Mouse (Mus musculus) erythroid progenitor cell, adult 5-6 weeks (primary cell): ENCODE measurements at regions not wholly inside any gene's neighbourhood (a gene's known extent, or its start where the extent isn't known, plus 50 kb on each side); places are given as distances from the start of the nearest gene placed in this dataset.

Experiments used
- ATAC-seq: replicated peaks from 2 replicates; pipeline ENCODE4 v1.8.0; 2016; ENCODE audit warnings: moderate number of reproducible peaks, mild to moderate bottlenecking, moderate TSS enrichment, inconsistent platforms; ENCODE audit not compliant: poor library complexity, low FRiP score, severe bottlenecking

DNA sequence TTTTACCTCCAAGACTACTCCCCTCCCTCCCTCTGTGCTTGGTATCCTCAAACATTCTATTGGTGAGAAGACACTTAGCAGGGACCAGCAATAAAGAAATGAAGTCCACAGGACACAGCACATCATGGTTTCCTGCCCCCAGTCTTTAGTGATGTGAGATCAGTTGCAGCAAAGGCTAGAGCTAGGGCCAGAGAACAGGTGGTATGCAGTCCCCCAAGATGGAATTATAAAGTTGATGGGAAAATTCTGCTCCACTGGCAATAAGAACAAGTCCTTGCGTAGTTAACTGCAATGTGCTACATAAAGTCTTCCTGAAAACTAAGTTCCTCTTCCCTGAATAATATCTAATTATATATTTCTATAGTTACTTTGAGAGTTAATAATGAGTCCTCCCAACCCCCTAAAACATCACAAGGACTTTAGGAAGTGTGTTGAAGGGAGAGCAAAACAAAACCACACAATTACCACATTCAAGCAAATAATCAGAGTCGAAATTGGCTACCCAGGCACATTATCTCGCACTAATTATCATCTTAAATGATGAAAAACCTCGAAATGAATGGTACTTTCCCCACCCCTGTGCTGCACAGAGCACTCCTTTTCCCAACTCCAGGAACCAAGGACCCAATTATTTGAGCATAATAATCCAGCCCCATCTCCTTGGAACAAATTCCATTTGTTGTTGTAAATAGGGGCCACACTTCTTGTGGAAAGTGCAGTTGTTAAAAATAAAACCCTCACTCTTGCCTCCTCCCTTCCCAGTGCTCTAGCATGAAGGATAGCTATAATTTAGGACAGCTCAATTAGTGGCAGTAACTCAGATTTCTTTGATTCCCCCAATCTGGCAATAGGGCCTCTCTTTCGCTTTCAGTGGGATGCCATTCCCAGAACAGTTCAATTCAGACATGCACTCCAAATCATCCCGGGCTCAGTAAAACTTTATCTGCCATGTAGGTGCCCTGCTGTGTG, 2724.2 kb upstream of the Lrrc6 start:
- no peak for ATAC-seq

DNA sequence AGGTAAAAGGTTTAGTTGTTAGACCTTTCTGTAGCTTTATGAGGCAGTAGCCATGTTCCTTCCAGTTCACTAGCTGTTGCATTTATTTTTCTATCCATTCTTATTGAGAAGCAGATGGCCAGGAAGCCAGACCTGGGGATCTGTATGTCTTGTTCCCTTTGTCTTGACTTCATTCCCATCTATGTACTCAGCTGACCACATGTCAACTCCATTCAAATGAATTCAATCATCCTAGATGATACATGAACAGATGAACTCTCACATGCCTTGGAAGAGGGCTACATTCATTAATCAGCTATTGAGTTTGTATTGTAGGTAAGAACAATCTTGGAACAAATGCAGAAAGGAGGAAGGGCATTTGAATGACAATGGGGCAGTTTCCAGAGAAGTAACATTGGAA, 2722.7 kb upstream of the Lrrc6 start:
- no peak for ATAC-seq

DNA sequence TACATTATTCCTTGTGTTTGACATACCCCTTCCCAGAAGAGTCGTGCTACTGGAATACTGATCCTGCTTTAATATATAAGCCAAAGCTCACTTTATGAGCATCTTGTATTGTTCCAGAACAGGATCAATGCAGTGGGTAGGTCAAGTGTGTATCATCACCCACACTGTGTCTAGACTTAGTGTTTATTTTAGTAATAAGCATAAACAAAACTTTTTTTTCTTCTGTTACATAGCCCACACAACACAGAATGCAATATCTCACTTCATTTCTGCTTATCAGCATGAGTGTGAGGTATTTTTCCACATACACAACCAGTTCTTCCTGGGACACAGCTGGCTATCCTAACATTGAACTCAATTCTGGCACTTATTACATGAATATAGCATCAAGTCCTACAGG, 2721.7 kb upstream of the Lrrc6 start:
- no peak for ATAC-seq
